Mouse (Mus musculus): Measurements from ENCODE around the gene Rpl5. TPM values are rescaled to one million over a fixed set of nuclear protein-coding genes. Genes with fewer than 3 reads are reported as not detected.
A peak's percentile ranks its signal among the peaks of the same experiment; 100 is the strongest.

Gene Rpl5
- polyA plus RNA-seq, 1 experiment, result 34.3 TPM

GRCm38 (mm10) chr5:107896265-107896664 lies 4.0 kb upstream of the Rpl5 start:
- Histone ChIP-seq H3K4me3 (ENCODE audit: low read depth, low read length) (no peak overlapping the region), H3K36me3 (ENCODE audit: control insufficient read depth, insufficient read depth, low read length) (no peaks in the 10 kb centered on the region), H3K4me1 (ENCODE audit: control insufficient read depth, insufficient read depth, insufficient read length, low read length) (no peaks in the 10 kb centered on the region), H3K27me3 (ENCODE audit: control insufficient read depth, insufficient read depth, low read length) (no peaks in the 10 kb centered on the region), H3K27ac (ENCODE audit: insufficient read depth, low read depth, low read length) (no peak overlapping the region)
- no peak for TF ChIP-seq POLR2A (IDR thresholded peaks at IDR 0.05; ENCODE audit: low read depth, low read length)
- no peak for TF ChIP-seq CTCF (IDR thresholded peaks at IDR 0.05; ENCODE audit: extremely low read depth, insufficient read length, insufficient replicate concordance, low read depth, low read length)
- 76% methylated on average over 1 of the region's 1 CpGs for WGBS

GRCm38 (mm10) chr5:107901014-107901615 lies 813 bp downstream of the Rpl5 start:
- H3K27me3 ChIP-seq (ENCODE audit: control insufficient read depth, insufficient read depth, low read length), result no peaks in the 10 kb centered on the region
- H3K36me3 ChIP-seq (ENCODE audit: control insufficient read depth, insufficient read depth, low read length), result peaks cover 35% of the 10 kb centered on the region
- peak overlapping the region; percentile 90 for H3K4me3 ChIP-seq (ENCODE audit: low read depth, low read length)
- WGBS, result under 1% methylated on average over 23 of the region's 23 CpGs
- 0 out of 2 replicates have a peak overlapping the region, but pooled peaks have one; percentile 14 for H3K27ac ChIP-seq (ENCODE audit: insufficient read depth, low read depth, low read length)
- TF ChIP-seq CTCF (IDR thresholded peaks at IDR 0.05; ENCODE audit: extremely low read depth, insufficient read length, insufficient replicate concordance, low read depth, low read length) (no peak), POLR2A (IDR thresholded peaks at IDR 0.05; ENCODE audit: low read depth, low read length) (no peak)
- no peaks in the 10 kb centered on the region for H3K4me1 ChIP-seq (ENCODE audit: control insufficient read depth, insufficient read depth, insufficient read length, low read length)

DNA sequence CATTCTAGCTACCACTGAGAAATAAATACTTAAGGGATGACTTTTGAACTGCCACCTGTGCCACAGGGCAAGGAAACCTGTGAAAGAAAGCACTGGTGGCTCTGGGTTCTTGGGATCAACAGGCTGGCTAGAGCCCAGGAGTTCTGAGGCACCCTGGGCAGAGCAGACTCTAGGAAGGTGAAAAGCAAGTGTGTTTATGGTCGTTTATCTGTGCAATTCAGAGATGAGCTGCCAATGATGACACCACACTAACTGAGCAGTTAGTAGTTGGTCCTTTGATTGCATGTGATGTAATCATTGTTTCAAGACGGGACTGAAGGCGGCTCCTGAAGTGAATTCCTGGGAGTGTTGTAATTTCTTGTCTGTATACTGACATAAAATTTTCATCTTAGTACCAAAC lies 4.0 kb downstream of the Rpl5 start:
- H3K36me3 ChIP-seq (ENCODE audit: control insufficient read depth, insufficient read depth, low read length), result peaks cover 61% of the 10 kb centered on the region
- no peaks in the 10 kb centered on the region for H3K4me1 ChIP-seq (ENCODE audit: control insufficient read depth, insufficient read depth, insufficient read length, low read length)
- H3K4me3 ChIP-seq (ENCODE audit: low read depth, low read length), result no peak overlapping the region
- 50% methylated on average over 3 of the region's 3 CpGs for whole genome bisulfite sequencing
- TF ChIP-seq CTCF (IDR thresholded peaks at IDR 0.05; ENCODE audit: extremely low read depth, insufficient read length, insufficient replicate concordance, low read depth, low read length) (no peak), POLR2A (IDR thresholded peaks at IDR 0.05; ENCODE audit: low read depth, low read length) (no peak)
- H3K27ac ChIP-seq (ENCODE audit: insufficient read depth, low read depth, low read length), result no peak overlapping the region
- no peaks in the 10 kb centered on the region for H3K27me3 ChIP-seq (ENCODE audit: control insufficient read depth, insufficient read depth, low read length)

DNA sequence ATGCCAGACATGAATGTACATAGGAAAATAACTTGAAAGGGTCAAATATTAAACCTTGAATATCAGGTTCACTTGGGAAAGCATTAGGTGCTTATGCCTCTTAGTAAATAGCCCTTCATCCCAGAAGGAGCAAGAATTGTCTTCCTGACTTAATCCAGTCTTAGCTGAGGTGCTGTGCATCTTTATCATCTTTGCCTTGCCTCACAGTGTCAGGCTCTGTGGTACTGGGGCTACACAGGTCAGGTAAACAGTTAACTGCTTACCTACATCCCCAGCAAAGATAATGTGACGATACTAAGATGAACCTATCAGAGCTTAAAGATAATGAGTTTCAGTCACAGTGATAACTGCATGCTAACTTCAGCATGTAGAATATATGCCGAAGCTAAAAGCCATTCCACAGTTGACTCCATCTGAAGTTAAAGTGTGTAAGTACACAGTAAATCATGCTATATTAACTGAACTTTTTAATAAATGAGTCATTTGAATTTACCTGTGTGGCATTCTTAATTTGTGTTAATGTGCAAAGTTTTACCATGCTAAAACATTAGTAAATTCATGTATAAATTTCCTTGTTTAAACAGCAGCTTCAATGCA lies 8.3 kb downstream of the Rpl5 start:
- WGBS, result 73% methylated on average over 2 of the region's 2 CpGs
- Histone ChIP-seq H3K4me1 (ENCODE audit: control insufficient read depth, insufficient read depth, insufficient read length, low read length) (no peaks in the 10 kb centered on the region), H3K36me3 (ENCODE audit: control insufficient read depth, insufficient read depth, low read length) (peaks cover 52% of the 10 kb centered on the region), H3K27ac (ENCODE audit: insufficient read depth, low read depth, low read length) (no peak overlapping the region), H3K27me3 (ENCODE audit: control insufficient read depth, insufficient read depth, low read length) (no peaks in the 10 kb centered on the region), H3K4me3 (ENCODE audit: low read depth, low read length) (no peak overlapping the region)
- no peak for TF ChIP-seq CTCF (IDR thresholded peaks at IDR 0.05; ENCODE audit: extremely low read depth, insufficient read length, insufficient replicate concordance, low read depth, low read length)
- no peak for TF ChIP-seq POLR2A (IDR thresholded peaks at IDR 0.05; ENCODE audit: low read depth, low read length)

GRCm38 (mm10) chr5:107909668-107910067 lies 9.4 kb downstream of the Rpl5 start:
- H3K4me3 ChIP-seq (ENCODE audit: low read depth, low read length), result no peak overlapping the region
- peaks cover 46% of the 10 kb centered on the region for H3K36me3 ChIP-seq (ENCODE audit: control insufficient read depth, insufficient read depth, low read length)
- TF ChIP-seq POLR2A (IDR thresholded peaks at IDR 0.05; ENCODE audit: low read depth, low read length) (no peak), CTCF (IDR thresholded peaks at IDR 0.05; ENCODE audit: extremely low read depth, insufficient read length, insufficient replicate concordance, low read depth, low read length) (no peak)
- no peaks in the 10 kb centered on the region for H3K27me3 ChIP-seq (ENCODE audit: control insufficient read depth, insufficient read depth, low read length)
- WGBS, result 85% methylated on average over 3 of the region's 3 CpGs
- no peak overlapping the region for H3K27ac ChIP-seq (ENCODE audit: insufficient read depth, low read depth, low read length)
- no peaks in the 10 kb centered on the region for H3K4me1 ChIP-seq (ENCODE audit: control insufficient read depth, insufficient read depth, insufficient read length, low read length)

DNA sequence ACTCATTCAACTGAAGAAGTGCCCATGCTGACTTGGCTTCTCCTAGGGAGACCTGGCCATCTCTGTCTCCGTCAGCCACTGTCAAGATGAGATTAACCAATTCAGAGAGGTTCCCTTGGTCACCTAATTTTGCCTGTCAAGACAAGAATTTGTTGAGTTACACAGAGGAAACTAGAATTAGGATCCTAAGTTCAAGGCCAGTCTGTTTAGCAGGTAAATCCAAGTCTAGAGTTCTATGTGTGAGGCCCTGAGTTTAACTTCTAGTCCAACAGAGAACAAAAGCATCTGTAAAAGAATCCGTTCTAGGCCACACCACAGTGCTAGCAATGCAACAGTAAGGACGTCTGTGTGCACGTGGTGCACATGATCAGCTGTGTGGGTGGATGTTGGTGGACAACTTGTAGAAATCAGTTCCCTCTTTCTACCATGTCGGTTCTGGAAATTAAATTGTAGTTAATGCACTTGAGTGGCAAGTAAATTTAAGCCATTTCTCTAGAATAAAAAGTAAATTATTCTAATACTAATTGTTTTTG lies 9.8 kb downstream of the Rpl5 start:
- TF ChIP-seq POLR2A (IDR thresholded peaks at IDR 0.05; ENCODE audit: low read depth, low read length), result no peak
- no peak for TF ChIP-seq CTCF (IDR thresholded peaks at IDR 0.05; ENCODE audit: extremely low read depth, insufficient read length, insufficient replicate concordance, low read depth, low read length)
- Histone ChIP-seq H3K4me1 (ENCODE audit: control insufficient read depth, insufficient read depth, insufficient read length, low read length) (no peaks in the 10 kb centered on the region), H3K27me3 (ENCODE audit: control insufficient read depth, insufficient read depth, low read length) (no peaks in the 10 kb centered on the region), H3K4me3 (ENCODE audit: low read depth, low read length) (no peak overlapping the region), H3K36me3 (ENCODE audit: control insufficient read depth, insufficient read depth, low read length) (peaks cover 41% of the 10 kb centered on the region), H3K27ac (ENCODE audit: insufficient read depth, low read depth, low read length) (no peak overlapping the region)
- WGBS, result 59% methylated on average over 5 of the region's 5 CpGs

- TF ChIP-seq POLR2A (IDR thresholded peaks at IDR 0.05; ENCODE audit: low read depth, low read length) (no peak), CTCF (IDR thresholded peaks at IDR 0.05; ENCODE audit: extremely low read depth, insufficient read length, insufficient replicate concordance, low read depth, low read length) (no peak)
- Histone ChIP-seq H3K4me1 (ENCODE audit: control insufficient read depth, insufficient read depth, insufficient read length, low read length) (no peaks in the 10 kb centered on the region), H3K36me3 (ENCODE audit: control insufficient read depth, insufficient read depth, low read length) (peaks cover 33% of the 10 kb centered on the region), H3K4me3 (ENCODE audit: low read depth, low read length) (no peak overlapping the region), H3K27ac (ENCODE audit: insufficient read depth, low read depth, low read length) (no peak overlapping the region), H3K27me3 (ENCODE audit: control insufficient read depth, insufficient read depth, low read length) (no peaks in the 10 kb centered on the region)
- WGBS, result 86% methylated on average over 5 of the region's 5 CpGs
These were observed 10.7 kb downstream of the Rpl5 start for GRCm38 (mm10) chr5:107911012-107911411.

All from small intestine, adult 2 months (tissue).